Mouse (Mus musculus) right cerebral cortex, adult 2 months (tissue): Measurements from ENCODE around the gene Tmem168.

Experiments
- DNase-seq, 2 experiments: peaks; one replicate each; pipeline ENCODE4 v3.0.0; 2021 to 2022; ENCODE audit warnings: low spot score in 2 of 2

The Tmem168 gene

GRCm38 (mm10) chr6:13586154-13586553 lies 21.7 kb downstream of the Tmem168 start:
- no peak for DNase-seq

- DNase-seq = no peak
Measured at GRCm38 (mm10) chr6:13584788-13585187, 23.1 kb downstream of the Tmem168 start.

GRCm38 (mm10) chr6:13582075-13582474 lies 25.8 kb downstream of the Tmem168 start:
- DNase-seq = no peak

GRCm38 (mm10) chr6:13565734-13566133 lies 42.2 kb downstream of the Tmem168 start:
- no peak for DNase-seq

GRCm38 (mm10) chr6:13555266-13555665 lies 52.6 kb downstream of the Tmem168 start:
- no peak for DNase-seq

- peak in 1 of 2 experiments; percentile 7 for DNase-seq
Measured at GRCm38 (mm10) chr6:13541761-13542160, 66.1 kb downstream of the Tmem168 start.

- DNase-seq = peak; percentile 5 to 6
Measured at GRCm38 (mm10) chr6:13537275-13537964, 70.5 kb downstream of the Tmem168 start.
